Mouse (Mus musculus): ENCODE measurements around the gene Tnip2. TPM values are rescaled to one million over a fixed set of nuclear protein-coding genes. Genes with fewer than 3 reads are reported as not detected.

Gene Tnip2
- 36.1 and 39.5 TPM in 2 replicates for total RNA-seq (2017)

DNA sequence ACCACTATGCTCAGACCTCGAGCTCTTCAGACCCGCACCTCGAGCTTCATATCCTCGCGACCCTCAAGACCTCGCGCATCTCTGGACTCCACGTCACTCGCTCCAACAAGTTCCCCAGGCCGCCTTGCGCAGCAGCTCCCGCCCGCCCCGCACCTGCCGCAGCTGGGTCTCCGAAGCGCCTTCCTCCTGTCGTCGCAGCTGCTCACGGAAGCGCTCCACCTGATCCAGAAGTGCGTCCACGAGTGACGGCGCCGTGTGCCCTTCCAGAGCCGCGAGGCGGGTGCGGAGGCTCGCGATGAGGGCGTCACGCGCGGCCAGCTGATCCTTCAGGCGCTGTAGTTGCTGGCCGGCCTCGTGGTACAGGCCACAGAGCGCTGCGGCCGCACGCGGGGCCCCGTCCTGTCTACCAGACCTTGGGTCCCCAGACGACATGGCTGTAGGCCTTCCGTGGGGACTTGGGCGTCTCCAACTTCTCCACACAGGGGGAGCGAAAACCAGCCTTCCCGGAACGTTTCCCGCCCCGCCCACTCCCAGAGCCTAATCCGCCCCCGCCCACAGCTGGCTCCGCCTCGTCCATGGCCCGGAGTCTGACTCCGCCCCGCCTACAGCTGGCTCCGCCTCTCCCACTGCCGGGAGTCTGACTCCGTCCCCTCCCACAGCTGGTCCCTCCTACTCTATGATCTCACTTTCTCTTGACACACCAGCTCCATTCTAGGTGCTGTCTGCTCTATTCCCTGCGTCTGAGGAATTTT is at the start of gene Tnip2:
Tnip2 (minus strand) TSS at position 526 of the 752 bp plus-strand sequence.
- ATAC-seq (replicated peaks in 1 of 2; ENCODE audit: insufficient read depth in 1 of 2, low FRiP score in 2 of 2, low TSS enrichment in 1 of 2, low read depth in 1 of 2, poor library complexity in 2 of 2, severe bottlenecking in 2 of 2), result peak; percentile 97 to 98

DNA sequence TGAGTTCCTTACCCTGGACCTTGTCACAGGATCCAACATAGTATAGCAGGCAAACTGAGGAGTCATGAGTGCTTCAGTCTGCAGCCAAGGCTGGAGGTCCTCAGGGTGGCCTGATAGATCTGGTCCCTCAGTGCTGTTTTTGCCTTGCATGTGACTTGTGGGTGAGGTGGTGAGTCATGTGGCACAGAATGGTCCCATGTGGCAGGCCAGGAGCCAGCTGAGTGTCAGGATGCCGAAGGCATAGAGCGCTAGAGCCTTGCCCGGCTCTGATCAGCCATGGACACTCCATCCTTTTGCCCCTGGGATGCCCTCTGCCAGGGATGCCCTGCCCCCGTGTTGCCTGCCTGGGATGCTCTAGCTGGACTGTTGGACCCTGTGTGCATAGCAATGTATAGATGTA is 38.0 kb upstream of the Tnip2 start:
- no peak for ATAC-seq (replicated peaks in 1 of 2; ENCODE audit: insufficient read depth in 1 of 2, low FRiP score in 2 of 2, low TSS enrichment in 1 of 2, low read depth in 1 of 2, poor library complexity in 2 of 2, severe bottlenecking in 2 of 2)

DNA sequence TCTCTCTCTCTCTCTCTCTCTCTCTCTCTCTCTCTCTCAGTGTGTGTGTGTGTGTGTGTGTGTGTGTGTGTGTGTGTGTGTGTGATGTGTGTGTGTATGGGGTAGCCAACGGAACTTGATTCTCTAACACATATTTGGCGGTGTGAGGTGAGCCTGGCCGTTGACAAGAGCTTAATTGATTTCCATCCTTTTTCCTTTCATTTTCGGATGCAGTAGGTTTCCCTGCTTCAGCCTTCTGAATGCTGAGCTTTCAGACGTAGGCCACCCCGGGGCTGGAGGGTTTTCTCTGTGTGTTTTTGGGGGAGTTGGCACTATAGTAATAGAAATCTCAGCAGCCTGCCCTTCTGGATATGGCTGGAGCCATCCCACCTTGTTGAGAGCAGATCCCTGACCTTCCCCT is 36.5 kb upstream of the Tnip2 start:
- no peak for ATAC-seq (replicated peaks in 1 of 2; ENCODE audit: insufficient read depth in 1 of 2, low FRiP score in 2 of 2, low TSS enrichment in 1 of 2, low read depth in 1 of 2, poor library complexity in 2 of 2, severe bottlenecking in 2 of 2)

DNA sequence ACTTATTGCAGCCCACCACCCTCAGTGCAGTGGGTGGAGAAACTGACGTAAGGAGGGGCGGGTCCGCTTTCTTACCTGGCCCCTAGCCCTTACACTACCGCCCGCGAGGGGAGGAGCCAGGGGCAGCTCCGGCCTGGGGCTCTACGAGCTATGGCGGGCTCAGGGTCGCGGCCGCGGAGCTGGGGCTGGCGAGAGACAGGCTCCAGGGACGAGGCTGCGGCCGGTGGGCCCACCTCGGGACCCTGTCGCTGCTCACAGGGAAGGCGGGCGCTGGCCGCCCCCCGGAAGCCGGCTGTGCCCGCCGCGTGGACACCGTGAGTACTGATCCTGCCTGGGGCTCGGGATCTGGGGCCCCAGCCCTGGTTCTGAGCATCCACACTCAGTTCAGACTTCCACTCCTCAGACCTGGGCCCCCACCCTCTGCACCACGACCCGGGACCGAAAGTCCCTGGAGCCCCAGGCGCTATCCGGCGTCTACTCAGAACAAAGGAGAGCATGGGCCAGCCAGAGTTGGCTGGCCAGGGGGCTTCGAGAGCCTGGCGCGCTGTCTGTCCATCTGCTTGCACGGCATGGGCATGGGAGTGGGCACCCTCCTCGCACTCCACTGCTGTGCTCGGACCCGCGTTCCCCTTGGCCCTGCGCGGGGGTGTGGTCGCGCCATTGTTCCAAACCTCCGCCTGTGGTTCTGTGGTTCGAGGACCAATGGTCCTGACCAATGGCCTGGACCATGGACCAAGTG is 35.9 kb upstream of the Tnip2 start:
- peak; percentile 49 to 57; a peak in 3 of 4 replicates for ATAC-seq (replicated peaks in 1 of 2; ENCODE audit: insufficient read depth in 1 of 2, low FRiP score in 2 of 2, low TSS enrichment in 1 of 2, low read depth in 1 of 2, poor library complexity in 2 of 2, severe bottlenecking in 2 of 2)

DNA sequence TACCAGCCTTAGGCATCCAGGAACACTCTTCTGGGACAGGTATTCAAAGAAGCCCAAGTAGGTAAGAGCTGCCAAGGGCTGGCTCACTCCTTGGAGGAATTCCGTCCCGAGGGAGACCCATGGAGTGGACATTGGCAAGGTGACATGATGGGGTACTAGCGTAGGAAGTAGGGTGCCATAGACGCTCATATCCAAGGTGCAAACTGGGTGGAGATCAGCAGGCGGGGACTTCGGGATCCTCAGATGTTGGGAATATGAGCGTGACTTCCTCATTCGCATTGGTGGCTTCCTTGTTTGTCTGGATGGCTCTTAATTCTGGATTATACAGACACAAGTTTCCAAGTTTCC is 35.3 kb upstream of the Tnip2 start:
- 0 out of 4 replicates have a peak, but pooled peaks of 1 of the 2 experiments have one; percentile 14 for ATAC-seq (replicated peaks in 1 of 2; ENCODE audit: insufficient read depth in 1 of 2, low FRiP score in 2 of 2, low TSS enrichment in 1 of 2, low read depth in 1 of 2, poor library complexity in 2 of 2, severe bottlenecking in 2 of 2)

DNA sequence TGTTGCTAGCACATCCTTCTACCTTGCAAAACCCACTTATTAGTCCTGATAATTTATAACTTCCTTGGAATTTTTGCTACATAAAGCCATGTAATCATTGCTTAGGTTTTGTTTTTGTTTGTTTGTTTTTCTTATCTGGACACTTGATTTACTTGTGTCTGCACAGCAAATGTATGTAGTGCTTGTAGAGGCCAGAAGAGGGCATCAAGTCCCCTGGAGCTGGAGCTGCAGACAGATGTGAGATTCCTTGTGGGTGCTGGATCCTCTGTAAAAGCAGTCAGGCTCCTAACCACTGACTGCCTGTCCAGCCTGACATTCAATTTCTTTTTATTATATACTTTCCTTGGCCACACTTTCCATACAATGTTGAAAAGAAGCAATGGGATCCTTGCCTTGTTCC is 33.6 kb upstream of the Tnip2 start:
- no peak for ATAC-seq (replicated peaks in 1 of 2; ENCODE audit: insufficient read depth in 1 of 2, low FRiP score in 2 of 2, low TSS enrichment in 1 of 2, low read depth in 1 of 2, poor library complexity in 2 of 2, severe bottlenecking in 2 of 2)

DNA sequence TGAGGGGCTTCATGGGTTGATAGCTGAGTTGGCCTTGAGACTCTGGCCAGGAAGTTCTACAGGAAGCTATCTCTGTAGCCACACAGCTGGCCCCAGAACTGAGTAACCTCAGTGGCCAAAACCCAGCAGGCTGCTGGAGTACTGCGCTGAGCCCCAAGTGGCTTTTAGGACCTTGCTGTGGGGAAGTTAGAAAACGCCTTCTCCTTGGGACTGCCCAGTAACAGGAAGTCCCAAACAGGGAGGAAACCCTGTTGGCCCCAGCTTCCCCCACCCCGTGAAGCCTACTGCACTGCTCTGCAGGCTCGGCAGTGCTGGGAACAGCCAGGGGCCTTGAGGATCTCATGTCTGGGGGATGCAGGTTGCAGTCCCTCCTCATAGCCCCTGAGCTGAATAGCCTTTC is 29.3 kb upstream of the Tnip2 start:
- ATAC-seq (replicated peaks in 1 of 2; ENCODE audit: insufficient read depth in 1 of 2, low FRiP score in 2 of 2, low TSS enrichment in 1 of 2, low read depth in 1 of 2, poor library complexity in 2 of 2, severe bottlenecking in 2 of 2), result peak; percentile 61 to 78

DNA sequence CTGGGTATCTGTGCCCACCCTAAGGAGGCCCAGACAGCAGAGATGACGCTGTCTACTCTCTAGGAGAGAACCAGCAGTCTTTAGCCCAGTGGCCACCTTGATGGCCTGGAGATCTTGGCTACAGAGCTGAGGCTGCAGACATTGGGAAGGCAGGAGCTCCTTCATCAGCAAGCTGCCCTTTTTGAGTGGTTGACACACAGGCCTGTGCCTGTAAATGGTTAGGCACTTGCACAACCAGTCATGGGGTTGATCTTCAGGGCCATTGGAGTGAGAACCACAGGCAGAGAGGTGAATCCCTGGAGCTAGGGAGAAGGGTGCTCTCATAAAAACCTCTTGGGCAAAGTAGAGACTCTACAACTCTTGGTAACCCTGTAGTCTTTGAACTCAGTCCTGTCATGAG is 28.4 kb upstream of the Tnip2 start:
- no peak for ATAC-seq (replicated peaks in 1 of 2; ENCODE audit: insufficient read depth in 1 of 2, low FRiP score in 2 of 2, low TSS enrichment in 1 of 2, low read depth in 1 of 2, poor library complexity in 2 of 2, severe bottlenecking in 2 of 2)

DNA sequence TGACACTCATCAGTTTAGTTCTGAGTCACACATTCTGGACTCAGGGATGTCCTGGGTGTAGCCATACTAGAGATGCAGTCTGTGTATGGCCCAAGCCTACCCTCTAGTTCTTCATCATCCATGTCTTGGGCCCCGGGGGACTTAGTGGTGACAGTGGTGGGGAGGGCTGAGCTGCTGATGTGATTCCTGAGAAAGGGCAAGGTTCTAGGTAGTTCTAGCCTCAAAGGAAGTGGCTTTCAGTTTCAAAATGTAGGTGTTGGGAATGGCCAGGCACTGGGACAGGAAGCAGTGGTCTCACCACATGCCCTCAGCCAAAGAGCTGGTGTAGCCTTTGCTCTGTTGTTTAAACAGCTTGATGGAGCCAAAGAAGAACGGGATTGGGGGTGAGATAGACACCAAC is 25.3 kb upstream of the Tnip2 start:
- no peak for ATAC-seq (replicated peaks in 1 of 2; ENCODE audit: insufficient read depth in 1 of 2, low FRiP score in 2 of 2, low TSS enrichment in 1 of 2, low read depth in 1 of 2, poor library complexity in 2 of 2, severe bottlenecking in 2 of 2)

DNA sequence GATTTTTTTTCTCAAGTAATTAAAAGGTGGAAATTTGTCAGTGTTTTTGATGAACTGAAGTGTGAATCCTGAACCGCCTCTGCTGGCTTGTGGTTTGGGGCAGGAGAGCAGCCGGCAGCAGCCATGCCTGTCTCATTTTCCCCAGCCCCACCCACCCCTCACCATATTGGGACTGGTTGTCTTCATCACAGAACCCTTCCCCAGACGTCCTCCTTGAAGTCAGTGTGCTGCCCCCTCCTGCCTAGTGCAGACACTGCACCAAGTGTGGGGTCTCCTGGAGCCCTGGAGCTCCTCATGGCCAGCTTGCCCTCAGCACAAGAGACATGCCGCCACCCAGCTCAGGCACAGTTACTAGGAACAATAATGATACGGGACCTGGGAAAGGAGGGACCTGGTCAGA is 24.7 kb upstream of the Tnip2 start:
- ATAC-seq (replicated peaks in 1 of 2; ENCODE audit: insufficient read depth in 1 of 2, low FRiP score in 2 of 2, low TSS enrichment in 1 of 2, low read depth in 1 of 2, poor library complexity in 2 of 2, severe bottlenecking in 2 of 2), result peak; percentile 19 to 64; a peak in 1 of 4 replicates

DNA sequence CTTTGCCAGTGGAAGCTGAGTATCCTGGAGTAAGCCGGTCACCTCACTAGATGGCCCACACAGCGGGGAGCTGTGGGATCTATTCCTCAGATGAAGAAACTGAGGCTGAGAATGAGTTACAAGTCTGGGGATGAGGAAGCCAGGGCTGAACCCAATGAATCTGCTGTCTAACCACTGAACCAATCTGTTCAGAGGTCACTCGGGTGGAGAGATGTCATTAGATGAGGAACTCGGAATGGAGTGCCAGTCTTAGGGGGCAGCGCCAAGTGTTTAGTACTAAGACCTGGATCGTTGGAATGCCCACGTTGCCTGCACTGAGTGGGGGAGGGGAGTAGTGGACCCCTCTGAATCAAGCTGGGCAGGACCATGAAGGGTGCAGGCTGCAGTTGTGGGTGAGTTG is 24.3 kb upstream of the Tnip2 start:
- ATAC-seq (replicated peaks in 1 of 2; ENCODE audit: insufficient read depth in 1 of 2, low FRiP score in 2 of 2, low TSS enrichment in 1 of 2, low read depth in 1 of 2, poor library complexity in 2 of 2, severe bottlenecking in 2 of 2), result no peak

DNA sequence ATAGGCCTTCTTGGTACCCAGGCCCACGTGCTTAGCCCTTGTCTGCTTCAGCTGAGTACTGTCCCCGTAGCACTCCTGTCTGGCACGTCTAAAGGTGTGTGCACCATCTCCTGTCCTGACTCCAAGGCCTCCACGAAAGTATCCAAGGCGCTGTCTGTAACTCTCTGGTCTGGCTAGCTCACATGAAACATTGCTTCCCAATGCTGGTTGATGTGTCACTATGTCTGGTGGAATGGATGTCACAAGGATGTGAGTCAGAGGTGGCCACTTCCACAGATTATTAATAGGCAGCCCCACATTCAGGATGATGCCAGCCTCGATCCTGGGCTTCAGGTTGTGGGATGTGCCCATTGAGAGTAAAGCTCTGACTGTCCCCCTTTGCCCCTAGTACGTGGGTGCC is 22.0 kb upstream of the Tnip2 start:
- no peak for ATAC-seq (replicated peaks in 1 of 2; ENCODE audit: insufficient read depth in 1 of 2, low FRiP score in 2 of 2, low TSS enrichment in 1 of 2, low read depth in 1 of 2, poor library complexity in 2 of 2, severe bottlenecking in 2 of 2)

DNA sequence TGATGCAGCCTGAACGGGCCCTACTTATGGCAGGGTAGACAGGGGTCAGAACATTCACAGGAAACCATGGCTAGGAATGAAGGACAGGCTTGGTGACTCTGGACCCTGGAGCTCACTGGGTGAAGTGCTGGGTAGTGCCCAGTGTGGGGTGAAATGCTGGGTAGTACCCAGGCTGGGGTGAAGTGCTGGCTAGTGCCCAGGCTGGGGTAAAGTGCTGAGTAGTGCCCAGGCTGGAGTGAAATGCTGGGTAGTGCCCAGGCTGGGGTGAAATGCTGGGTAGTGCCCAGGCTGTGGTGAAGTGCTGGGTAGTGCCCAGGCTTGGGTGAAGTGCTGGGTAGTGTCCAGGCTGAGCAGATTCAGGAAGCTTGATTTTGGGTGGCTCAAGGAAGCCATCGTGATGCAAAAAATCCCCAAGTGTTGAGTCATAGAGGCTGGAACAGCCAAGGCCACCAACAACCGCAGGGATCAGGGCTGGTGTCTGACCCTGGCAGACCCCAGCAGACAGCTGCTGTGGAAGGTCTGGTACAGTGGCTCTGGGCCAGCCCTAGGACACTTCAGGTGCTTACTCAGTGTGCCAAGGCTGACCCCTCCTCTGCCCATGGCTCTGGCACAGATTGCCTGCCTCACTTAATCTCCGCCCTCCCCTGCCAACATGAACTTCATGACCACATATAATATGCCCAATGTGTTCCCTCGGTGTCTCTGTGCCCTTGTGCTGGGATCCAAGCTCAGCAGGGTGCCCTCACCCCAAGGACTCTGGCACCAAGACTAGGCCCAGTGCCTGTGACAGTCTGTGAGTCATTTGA is 21.2 kb upstream of the Tnip2 start:
- no peak; a peak in 1 of 4 replicates for ATAC-seq (replicated peaks in 1 of 2; ENCODE audit: insufficient read depth in 1 of 2, low FRiP score in 2 of 2, low TSS enrichment in 1 of 2, low read depth in 1 of 2, poor library complexity in 2 of 2, severe bottlenecking in 2 of 2)

DNA sequence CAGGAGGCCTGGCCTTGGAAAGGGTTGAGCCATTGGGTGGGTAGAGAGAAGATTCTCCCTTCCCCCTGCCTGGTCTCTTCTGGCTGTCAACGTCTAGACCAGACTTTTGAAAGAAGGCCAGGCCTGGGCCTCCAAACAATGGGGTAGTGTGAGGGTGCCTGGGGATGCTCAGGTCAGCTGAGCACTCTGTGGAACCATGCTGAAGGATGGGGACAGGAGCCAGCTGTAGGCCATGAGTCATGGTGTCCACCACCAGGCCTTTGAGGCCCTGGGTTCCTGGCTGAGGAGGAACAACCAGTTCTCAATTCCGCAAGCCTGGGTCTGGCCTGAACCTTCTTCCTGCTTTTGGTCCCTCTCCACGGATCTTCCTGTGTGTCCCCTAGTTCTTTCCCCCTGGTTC is 20.0 kb upstream of the Tnip2 start:
- ATAC-seq (replicated peaks in 1 of 2; ENCODE audit: insufficient read depth in 1 of 2, low FRiP score in 2 of 2, low TSS enrichment in 1 of 2, low read depth in 1 of 2, poor library complexity in 2 of 2, severe bottlenecking in 2 of 2), result no peak; a peak in 1 of 4 replicates

DNA sequence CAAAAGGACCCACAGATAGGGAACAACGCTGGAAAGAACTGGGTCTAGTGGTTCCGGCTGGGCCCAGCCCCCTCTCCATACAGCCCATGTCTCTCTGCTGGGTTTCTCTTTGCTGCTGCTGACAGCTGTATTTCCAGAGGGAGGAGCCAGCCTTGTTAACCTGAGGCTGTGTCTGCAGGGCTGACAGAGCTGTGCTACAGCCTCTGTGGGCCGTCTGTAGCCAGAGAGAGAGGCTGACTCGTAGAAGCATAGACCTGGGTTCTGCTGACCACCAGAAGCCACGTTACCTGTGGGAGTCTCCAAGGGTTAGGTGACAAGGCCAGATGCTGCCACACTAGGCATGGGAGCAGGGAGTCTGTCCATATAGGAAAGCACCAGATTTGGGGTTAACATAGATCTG is 19.3 kb upstream of the Tnip2 start:
- ATAC-seq (replicated peaks in 1 of 2; ENCODE audit: insufficient read depth in 1 of 2, low FRiP score in 2 of 2, low TSS enrichment in 1 of 2, low read depth in 1 of 2, poor library complexity in 2 of 2, severe bottlenecking in 2 of 2), result no peak

DNA sequence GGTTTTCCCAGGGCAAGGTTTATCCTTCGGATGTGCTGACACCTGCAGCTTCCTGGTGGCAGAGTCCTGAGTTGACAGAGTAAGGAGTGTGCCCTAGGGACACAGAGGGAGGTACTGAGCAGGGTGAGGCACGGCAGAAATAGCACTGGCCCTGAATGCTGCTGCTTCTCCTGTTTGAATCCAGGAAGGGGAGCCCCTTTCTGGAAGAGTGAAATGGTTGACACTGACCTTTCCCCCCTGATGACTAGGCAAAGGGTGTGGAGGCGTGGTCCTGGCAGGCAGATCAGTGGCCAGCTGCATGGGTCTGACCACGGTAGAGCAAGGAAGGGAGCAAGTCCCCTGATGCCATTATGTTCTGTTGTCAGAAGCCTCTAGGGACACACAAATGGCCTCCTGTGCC is 16.9 kb upstream of the Tnip2 start:
- ATAC-seq (replicated peaks in 1 of 2; ENCODE audit: insufficient read depth in 1 of 2, low FRiP score in 2 of 2, low TSS enrichment in 1 of 2, low read depth in 1 of 2, poor library complexity in 2 of 2, severe bottlenecking in 2 of 2), result no peak

DNA sequence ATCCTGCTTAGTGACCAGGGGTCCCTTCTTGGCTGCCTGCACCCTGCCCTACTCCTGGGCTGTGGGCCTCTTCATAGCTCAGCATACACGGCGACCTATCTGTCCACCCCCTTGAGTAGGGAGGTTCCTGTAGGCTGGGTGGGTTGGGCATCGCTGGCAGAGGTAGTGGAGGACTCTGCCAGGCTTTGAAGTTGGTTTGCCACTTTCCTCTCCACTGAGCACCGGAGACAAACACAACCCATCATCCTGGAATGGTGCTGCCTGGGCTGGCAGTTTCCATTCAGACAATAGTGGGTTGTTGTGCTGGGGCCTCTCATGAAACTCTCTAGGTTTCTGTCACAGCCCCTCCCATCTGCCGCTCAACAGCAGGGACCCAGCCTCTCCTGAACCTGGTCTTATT is 16.3 kb upstream of the Tnip2 start:
- no peak for ATAC-seq (replicated peaks in 1 of 2; ENCODE audit: insufficient read depth in 1 of 2, low FRiP score in 2 of 2, low TSS enrichment in 1 of 2, low read depth in 1 of 2, poor library complexity in 2 of 2, severe bottlenecking in 2 of 2)

DNA sequence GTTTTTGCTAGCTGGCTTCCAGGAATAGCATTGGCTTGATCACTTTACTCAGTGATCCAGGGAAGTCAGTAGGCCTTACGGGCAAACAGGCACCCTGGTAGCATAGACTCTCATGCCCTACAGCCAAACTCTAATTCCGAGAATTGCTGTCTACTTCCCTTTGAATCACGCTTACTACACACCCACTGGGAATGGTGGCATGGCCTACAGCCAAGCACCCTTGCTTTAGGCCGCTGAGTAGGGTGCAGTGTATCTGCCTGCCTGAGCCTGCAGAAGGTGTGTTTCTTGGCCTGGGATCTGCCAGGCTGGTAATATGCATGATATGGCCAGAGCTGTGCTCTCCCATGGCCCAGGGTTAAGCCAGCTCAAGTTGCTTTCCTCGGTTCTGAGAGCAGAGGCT is 14.9 kb upstream of the Tnip2 start:
- ATAC-seq (replicated peaks in 1 of 2; ENCODE audit: insufficient read depth in 1 of 2, low FRiP score in 2 of 2, low TSS enrichment in 1 of 2, low read depth in 1 of 2, poor library complexity in 2 of 2, severe bottlenecking in 2 of 2), result no peak
